Mouse (Mus musculus) urinary bladder, adult 18-20 months (tissue): ENCODE results near the gene Exoc8.
A peak's percentile ranks its signal among the peaks of the same experiment; 100 is the strongest.

ENCODE experiments used
- DNase-seq, 2 experiments: peaks; one replicate each; pipeline ENCODE4 v3.0.0; 2022; ENCODE audit warnings: low spot score in 2 of 2, mixed read lengths in 2 of 2

Exoc8 gene

DNA sequence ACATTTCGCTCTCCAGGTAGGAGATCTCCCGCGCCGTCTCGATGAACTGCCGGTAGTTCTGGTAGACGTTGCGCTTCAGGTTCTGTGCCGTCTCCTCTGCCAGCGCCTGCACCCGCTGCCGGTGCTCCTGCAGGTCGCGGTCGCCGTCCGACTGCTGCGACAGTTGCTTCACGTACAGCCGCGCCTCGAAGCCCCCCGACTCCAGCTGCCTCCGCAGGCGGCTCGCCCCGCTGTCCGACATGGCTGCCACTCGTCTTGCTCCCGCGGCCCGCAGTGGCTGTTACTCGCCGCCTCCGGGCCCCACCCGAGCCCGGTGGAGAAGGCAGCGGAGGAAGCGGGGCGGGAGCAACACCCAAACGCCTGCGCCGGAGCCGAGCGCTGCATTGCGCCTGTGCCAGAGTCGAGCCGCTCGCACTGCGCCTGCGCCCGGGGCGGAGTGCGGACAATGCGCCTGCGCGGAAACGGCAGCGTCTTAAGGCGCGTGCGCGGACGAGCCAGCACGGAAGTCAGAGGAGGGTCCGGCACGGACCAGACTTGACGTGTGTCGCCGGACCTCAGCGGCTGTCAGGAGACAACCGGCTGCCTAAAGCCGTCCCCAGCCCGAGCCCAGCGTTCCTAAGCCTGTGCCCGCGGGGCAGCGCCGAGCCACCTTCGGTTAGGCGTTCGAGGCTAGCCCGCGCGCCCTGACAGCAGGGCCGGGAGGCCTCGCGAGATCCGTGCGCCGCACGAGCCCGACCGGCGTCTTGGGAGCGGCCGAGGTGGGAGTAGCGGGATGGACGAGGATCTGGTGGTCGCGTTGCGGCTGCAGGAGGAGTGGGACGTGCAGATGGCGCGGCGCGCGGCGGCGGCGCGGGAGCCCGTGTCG lies at the start of gene Exoc8, which contains the start of gene Sprtn:
Gene Exoc8, minus strand, starts transcription at position 320 of the 865 bp plus-strand sequence.
Gene Sprtn, plus strand, starts transcription at position 501 of the 865 bp plus-strand sequence.
- peak; percentile 96 to 98 for DNase-seq

DNA sequence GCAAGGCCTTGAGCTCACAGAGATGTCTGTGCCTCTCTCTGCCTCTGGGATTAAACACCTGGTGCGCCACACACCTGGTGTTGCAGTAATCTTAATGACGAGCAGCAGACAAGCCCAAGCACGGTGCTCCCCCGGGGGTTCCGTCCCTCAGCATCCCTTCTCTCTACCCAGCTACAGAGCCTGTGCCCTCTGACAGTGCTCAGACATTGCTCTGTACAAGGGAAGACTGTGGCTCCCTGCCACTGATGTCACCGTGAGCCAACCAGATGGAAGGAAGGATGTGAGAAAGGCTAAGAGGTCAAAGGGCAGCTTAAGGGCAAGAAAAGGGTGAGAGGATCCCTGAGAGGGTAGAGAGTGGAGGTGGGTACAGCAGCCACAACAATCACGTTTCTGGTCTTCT lies 46.9 kb upstream of the Exoc8 start:
- DNase-seq, result no peak

DNA sequence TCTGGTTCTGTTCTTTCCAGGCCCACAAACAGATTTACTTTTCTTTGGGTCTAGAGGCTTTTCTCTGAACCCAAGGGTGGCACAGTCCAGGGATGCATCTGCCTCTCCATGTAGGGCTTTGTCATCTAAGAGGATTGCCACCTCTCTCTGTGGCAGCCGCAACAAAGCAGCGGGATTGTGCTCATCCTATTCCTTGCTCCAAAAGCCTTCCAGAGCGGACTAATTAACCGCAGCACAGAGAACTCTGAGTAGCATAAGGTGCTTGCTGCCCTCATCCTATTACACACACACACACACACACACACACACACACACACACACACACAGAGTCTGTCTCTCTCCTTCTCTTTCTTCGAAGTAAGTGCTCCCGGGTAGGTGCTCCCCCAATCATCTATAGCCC lies 46.3 kb upstream of the Exoc8 start:
- DNase-seq, result no peak

DNA sequence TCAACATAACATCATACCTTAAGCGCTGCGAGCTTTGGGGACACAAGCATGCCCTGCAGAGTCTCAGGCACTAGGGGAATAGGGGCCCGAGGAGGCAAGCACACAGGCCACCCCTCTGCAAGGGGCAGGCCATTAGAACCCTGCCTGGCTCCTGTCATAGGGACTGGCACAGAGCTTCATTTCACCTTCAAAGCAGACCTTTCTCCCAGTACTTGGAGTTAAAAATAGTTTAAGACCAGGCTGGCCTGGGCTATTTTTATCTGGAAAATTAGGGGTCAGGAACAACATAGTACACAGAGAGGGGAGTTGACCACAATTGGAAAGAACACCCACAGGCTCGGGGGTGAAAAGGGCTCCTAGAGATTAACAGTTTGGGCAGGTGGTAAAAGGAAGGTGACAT lies 39.8 kb upstream of the Exoc8 start:
- no peak for DNase-seq

DNA sequence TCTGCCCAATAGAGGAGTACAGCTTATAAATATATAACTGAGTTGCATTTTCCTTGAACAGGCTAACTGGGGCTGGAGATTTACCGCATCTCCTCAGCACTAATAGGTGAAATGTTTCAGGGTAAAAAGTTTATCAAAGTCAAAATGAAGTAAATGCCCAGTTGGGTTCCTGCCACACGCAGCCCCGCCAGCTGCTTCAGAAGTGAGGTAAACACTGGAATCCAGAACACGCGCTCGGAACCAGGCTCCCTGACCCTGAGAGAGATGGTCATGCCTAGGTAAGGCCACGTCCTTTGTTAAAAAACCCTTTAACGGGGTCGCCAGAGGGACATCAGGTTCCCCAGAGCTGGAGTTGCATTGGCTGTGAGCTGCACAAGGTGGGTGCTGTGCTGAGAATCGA lies 39.2 kb upstream of the Exoc8 start:
- no peak for DNase-seq

DNA sequence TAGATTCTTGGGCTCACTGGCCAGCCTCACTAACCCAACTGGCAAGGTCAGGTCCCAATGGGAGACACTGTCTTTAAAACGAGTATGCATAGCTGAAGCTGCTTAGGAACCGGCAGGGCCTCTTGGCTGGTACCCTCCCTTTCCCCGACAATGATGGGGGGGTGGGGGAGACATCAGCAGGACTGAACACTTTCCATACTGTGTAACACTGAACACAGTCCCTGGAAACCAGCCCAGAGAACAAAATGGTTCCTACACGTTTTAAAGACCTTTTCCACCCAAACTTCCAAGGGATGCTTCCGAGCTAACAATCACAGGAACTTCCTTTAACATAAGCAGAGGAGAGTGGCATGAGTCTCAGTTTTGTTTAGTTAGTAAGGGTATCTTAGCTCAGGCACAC lies 37.6 kb upstream of the Exoc8 start:
- no peak for DNase-seq

DNA sequence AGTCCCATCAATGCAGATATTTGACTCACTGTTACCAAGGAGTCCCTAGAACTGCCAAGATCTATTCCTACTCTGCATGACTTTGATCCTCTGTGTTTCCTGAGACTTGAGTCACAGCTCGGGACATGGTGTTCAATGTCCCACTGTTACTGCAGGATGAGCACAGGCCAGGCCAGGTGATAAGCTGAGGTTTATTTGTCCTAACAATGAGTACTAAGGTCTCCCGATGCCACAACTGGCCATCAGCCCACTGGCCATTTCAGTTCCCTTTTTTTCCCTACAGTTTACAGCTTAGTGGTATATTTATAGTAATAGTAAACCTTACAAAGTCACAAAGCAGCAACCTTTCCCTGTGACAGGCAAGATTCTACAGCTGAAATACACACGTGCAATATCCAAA lies 34.9 kb upstream of the Exoc8 start:
- no peak for DNase-seq

DNA sequence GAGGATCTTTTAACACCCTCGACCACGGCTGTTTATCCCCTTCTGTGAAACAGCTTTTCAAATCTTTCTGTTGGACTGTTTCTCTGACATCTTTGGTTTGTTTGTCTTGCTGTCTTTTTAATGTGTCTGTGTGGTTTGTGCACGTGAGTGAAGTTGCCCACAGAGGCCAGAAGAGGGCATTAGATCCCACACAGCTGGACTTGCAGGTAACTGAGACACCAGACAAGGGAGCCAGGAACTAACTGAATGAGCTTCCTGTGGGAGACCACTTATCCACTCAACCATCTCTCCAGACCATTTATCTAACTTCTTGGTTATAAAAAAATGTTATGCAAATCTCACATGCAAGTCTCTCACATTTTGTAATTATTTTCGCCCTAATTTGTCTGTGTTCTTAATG lies 33.1 kb upstream of the Exoc8 start:
- DNase-seq, result no peak

DNA sequence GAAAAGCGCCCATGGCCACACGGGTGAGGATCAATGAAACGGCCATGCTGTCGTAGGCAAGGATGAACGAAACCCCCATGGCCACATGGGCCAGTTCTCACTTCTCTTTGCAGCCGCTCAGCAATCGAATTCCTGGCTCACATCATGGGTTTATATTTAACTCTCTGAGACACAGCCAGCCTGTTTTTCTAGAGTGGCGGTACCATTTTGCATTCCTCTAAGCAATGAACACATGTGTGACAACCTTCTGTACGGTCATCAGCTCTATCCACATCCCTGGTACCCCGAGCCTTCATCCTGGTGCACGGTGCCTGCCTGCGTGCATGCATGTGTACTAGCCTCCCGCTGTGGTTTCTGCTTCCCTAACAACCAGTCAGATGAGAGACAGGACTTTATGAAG lies 32.6 kb upstream of the Exoc8 start:
- no peak for DNase-seq

DNA sequence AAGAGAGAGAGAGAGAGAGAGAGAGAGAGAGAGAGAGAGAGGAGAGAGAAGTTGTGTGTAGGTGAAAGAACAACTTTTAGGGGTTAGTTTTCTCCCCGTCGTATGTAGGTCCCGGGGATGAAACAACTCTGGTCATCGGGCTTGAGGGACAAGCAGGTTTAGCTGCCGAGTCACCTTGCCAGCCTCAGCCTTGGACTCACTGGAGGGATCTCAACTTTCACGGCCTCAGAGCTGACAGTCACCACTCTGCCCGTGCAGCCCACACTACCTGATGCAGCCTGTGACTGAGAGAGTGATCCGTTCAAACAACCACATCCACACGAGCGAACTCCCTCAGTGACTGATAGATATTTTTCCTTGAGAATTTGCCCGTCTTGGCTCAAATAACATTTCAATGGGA lies 31.5 kb upstream of the Exoc8 start:
- no peak for DNase-seq

DNA sequence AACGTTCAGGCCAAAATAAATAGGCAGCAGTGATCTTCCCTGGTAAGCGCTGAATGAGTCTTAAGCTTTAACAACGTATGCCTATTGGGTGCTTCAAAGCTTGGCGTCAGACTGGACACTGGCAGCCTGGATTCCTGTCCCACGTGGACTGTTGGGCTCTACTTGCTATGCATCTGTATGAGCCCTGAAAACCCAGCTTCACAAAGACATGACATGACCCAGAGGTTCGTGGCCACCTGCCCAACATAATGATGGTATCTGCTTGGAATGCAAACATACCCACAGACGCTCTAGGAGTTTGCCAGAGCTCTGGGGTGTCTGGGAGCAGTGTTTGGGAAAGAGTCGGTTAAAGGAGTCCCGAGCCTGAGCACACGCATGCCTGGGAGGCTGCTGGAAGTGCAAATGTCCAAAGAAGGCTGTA lies 28.9 kb upstream of the Exoc8 start:
- peak; percentile 27 to 38 for DNase-seq

DNA sequence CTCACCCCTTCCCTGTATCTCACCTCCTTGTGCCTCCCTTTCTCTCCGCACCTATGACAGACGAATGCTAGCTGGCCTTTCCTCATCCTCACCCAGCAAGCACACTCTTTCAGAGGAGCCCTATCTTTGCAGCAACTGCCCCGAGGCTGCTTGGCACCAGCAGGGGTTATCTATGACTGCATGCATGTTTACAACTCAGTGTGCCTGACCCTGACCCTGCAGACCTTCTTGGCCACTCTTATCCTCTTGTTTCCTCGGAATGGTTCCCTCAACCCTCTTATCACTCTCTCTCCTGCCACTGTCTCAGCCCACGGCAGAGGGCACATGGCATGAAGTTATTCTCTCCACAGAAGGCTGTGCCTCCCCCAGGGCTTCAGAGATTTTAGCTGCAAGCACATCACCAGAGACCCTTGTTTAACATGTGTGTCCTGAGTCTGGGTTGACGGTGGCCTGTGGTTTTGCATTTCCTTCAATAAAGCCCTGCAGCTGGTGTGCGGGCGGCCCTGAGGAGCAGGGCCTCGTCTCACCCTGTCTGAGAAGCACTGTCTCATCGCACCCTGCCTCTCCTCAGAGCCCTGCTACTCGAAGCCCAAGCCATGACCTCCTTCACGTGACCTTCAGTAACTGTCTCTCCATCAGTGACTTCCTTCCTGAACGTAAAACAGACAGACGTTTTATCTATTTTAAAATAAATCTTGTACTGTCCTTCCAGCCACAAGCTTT lies 28.2 kb upstream of the Exoc8 start:
- DNase-seq, result no peak

DNA sequence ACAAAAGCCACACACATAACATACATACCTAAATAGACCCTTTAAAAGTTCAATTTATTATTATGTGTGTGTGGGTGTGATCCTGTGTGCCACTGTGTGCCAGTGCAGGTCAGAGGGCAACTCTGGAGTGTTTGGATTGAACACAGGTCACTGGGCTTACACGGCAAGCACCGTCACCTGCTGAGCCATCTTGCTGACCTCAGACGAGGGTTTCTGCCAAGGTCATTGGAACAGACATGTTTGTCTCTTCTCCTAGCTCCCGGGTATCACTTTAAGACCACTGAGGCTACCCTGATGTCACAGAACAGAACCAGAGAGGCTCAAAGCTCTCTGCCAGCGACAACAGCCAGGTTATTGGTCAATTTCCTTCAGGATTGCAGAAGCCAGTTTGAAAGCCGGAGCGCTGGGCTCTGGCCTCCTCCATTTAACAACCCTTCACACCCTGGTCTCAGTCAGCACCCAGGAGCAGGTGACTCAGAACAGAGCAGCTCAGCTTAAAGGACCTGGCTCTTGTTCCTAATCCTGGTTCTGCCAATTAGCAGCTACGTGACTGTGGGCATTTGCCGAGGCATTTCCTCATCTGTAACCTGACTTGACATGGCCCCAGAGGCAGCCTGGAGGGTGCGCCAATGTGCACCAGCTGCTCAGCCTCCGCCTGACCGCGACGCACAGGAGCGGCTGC lies 26.6 kb upstream of the Exoc8 start:
- DNase-seq, result no peak

DNA sequence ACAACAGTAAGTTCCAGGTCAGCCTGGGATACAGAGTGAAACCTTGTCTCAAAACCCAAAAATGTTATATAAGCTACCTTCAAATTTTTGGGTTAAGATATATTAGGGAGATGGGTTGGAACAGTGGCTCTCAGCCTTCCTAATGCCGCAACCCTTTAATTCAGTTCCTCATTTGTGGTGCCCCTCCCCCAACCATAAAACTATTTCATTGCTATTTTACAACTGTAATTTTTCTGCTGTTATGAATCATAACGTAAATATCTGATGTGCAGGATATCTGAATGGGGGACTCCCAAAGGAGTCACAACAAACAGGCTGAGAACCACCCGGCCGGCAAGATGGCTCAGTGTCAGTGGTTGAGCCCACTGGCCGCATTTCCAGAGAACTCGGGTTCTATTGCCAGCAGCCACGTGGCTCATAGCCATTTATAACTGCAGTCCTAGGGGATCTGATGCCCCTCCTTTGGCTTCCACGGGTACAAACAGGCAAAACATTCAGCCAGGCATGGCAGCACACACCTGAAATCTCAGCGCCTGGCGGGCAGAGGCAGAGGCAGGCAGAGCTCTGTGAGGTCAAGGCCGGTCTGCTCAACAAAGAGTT lies 25.1 kb upstream of the Exoc8 start:
- peak in 1 of 2 experiments; percentile 29 for DNase-seq

DNA sequence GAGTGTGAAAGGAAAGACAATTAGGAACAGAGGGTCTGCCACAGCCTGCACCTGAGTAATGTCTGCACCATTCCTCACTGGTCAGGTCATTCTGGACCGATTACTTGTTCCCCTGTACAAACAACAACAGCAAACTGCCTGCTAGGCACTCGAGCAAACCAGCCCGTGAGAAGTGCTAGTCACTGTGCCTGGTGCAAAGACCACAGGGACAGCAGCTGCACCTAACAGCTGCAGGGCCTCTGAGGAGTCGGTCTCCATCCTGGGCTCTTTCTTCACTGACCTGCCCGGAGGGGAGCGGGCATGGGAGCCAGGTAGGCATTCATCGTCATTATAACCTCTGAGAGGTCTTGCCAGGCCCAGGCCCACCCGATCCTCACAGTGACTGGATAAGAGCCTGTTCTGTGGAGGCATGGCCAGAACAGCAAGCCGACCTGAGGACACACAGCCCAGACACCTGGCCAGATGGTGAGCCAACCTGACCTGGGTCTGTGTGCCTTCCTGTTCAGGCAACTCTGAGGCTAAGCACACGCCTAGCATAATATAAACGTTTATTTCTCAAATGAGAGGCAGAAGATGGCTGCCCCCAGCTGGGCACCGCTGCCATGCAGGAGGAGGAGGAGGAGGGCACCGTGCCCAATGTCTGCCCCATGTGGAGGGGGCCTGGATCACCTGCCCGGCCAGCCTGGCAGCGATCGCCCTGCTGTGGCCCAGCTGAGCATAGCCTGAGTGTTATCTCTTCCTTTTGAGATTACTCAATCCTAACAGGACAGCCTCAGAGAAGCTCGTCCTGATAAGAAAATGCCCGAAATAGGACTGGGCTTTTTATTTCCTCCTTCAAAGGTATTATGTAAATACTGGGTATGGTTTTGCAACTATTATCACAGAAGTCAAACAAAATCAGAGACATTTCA lies 24.1 kb upstream of the Exoc8 start:
- DNase-seq, result peak in 1 of 2 experiments; percentile 26

DNA sequence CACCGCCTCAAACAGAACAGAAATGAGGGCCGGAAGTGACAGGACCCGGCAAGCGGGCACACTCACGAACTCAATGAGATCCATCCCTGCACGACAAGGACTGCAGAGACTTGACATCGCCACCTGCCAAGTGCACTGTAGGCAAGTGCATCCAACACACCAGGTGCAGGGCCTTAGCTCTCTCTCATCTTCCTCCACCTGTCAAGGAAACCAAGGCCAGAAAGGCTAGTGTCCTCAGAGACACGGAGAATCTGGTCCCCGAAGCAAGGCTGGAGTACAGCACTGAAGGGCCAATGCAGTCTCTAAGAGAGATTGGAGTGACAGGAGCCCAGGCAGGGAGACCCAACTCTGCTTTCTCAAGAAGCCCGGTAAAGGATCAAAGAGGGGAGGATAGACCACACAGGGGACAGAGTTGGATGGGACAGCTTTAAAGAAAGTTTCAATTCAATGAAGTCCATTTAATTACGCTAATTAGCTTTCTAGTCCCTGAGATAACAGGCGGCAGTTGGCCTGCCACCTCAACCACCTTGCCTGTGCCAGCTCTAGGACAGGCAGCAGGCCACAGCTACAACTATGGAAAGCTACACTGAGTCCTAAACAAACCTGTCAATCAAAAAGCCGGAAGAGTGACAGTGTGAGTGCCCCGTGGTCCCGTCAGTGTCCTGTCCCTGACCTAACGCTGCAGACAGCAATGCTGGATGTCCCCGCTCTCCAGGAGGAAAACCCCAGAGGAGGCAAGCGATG lies 20.4 kb upstream of the Exoc8 start:
- DNase-seq, result no peak

DNA sequence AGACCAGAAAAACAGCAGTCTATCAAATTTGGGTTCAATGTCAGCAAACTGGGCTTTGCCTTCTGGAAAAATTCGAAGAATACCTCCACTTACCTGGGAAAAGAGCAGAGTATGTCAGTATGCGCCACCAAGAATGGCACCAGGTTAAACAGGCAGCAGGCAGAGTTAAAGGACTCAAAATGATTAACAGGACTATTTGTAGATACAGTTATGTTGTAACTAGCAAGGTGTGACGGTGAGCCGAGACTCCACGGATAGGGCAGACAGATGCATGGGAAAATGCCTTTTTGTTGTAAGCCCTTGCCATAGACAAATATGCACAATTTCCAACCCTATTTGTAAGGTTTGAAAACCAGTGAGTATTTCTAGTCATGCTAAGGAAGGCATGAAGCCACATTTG lies 16.6 kb upstream of the Exoc8 start:
- DNase-seq, result no peak

DNA sequence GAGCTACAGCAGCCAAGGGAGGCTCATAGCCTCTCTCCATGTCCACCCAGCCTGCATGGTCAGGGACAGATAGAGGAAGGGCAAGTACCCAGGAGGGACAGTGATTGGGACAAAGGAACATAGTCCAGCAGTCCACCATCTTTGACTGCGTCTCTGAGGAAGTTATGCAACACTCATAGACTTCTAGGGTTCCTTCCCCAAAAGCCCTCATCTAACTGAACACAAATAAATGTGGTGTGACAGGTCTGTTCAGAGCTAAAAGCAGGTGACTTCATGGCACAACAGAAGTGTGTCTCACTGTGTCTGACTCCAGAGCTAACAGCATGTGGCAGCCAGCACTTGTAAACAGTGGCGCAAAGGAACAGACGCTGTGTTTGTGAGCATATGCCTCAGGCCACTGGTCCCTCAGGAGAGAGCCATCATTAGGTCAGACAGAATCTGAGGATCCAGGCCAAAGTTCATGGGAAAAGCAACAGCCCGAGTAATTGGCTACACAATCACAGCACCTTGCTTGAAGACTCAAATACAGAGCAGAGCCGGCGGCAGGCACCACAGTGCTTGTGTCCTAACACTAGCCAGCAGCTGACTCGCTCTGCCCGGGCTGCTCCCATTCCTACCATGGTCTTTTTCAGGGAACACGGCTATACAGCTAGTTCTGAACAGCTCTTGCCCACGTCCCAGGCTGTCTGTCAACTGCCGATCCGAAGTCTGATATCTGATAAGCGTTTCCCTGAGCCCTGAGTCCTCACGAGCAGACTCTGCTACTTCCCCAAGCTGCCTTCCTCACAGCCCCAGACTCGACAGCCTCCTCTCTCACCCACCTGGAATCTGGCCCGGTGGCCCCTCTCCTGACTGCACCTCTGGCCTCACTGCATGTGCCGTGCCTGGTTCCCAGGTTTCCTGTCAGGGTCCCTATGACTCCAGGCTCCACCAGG lies 14.7 kb upstream of the Exoc8 start:
- DNase-seq, result no peak

DNA sequence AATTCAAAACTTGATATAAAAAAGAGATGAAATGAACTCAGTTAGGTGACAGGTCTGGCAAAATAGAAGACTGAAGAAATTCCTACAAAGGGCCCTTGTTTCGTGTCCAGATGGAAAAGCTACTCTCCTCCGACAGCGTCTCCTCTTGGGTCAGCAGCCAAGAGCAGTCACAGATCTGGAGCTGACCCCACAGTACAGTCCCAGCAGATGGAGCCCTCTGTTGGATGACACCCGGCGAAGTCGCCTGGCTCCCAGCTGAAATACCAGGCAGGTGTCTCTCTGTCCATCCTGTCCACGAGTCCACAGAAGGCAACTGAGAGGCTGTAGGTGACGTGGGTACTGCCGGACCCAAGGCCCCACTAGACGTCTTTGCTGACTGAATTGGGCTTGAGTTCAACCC lies 12.8 kb upstream of the Exoc8 start:
- DNase-seq, result no peak
